Mouse (Mus musculus) natural killer cell, adult 2 months (primary cell): ENCODE data around the gene Ankub1.

Experiments
- DNase-seq, 2 experiments: peaks; one replicate each; pipeline ENCODE4 v3.0.0; 2022; ENCODE audit warnings: low spot score in 2 of 2

The Ankub1 gene

GRCm38 (mm10) chr3:57692719-57693118 lies at the start of gene Ankub1:
Gene Ankub1, minus strand, starts transcription at chr3:57692799.
- DNase-seq, result no peak

- DNase-seq, result no peak
These were observed 47.2 kb upstream of the Ankub1 start for GRCm38 (mm10) chr3:57739830-57740229.

- DNase-seq, result no peak
These were observed 44.0 kb upstream of the Ankub1 start for GRCm38 (mm10) chr3:57736419-57737095.

GRCm38 (mm10) chr3:57735511-57736370 lies 43.1 kb upstream of the Ankub1 start, which contains the start of gene Rnf13:
Gene Rnf13, plus strand, starts transcription at chr3:57736062.
- peak; percentile 90 for DNase-seq

- DNase-seq, result no peak
These were observed 39.8 kb upstream of the Ankub1 start for GRCm38 (mm10) chr3:57732206-57732915.

- no peak for DNase-seq
These were observed 21.6 kb upstream of the Ankub1 start for GRCm38 (mm10) chr3:57714151-57714550.

GRCm38 (mm10) chr3:57696779-57697178 lies 4.2 kb upstream of the Ankub1 start:
- DNase-seq, result no peak

- no peak for DNase-seq
These were observed 3.6 kb upstream of the Ankub1 start for GRCm38 (mm10) chr3:57696249-57696648.

- DNase-seq, result no peak
These were observed 827 bp downstream of the Ankub1 start for GRCm38 (mm10) chr3:57691772-57692171.

- DNase-seq, result no peak
These were observed 14.8 kb downstream of the Ankub1 start for GRCm38 (mm10) chr3:57677786-57678185.

GRCm38 (mm10) chr3:57674075-57674474 lies 18.5 kb downstream of the Ankub1 start:
- no peak for DNase-seq

- peak in 1 of 2 experiments; percentile 45 for DNase-seq
These were observed 19.0 kb downstream of the Ankub1 start for GRCm38 (mm10) chr3:57673586-57673985.

GRCm38 (mm10) chr3:57667054-57667723 lies 25.4 kb downstream of the Ankub1 start:
- peak; percentile 29 to 57 for DNase-seq

GRCm38 (mm10) chr3:57665880-57666279 lies 26.7 kb downstream of the Ankub1 start:
- no peak for DNase-seq

- DNase-seq, result no peak
These were observed 27.9 kb downstream of the Ankub1 start for GRCm38 (mm10) chr3:57664682-57665081.

- DNase-seq, result peak in 1 of 2 experiments; percentile 20
These were observed 28.9 kb downstream of the Ankub1 start for GRCm38 (mm10) chr3:57663731-57664130.

- DNase-seq, result no peak
These were observed 34.0 kb downstream of the Ankub1 start for GRCm38 (mm10) chr3:57658608-57659007.

GRCm38 (mm10) chr3:57653646-57654045 lies 39.0 kb downstream of the Ankub1 start:
- DNase-seq, result no peak

- no peak for DNase-seq
These were observed 40.1 kb downstream of the Ankub1 start for GRCm38 (mm10) chr3:57652485-57652884.

GRCm38 (mm10) chr3:57651865-57652259 lies 40.7 kb downstream of the Ankub1 start:
- no peak for DNase-seq

GRCm38 (mm10) chr3:57651231-57651864 lies 41.3 kb downstream of the Ankub1 start, which contains the start of gene Commd2:
Gene Commd2, minus strand, starts transcription at chr3:57651715.
- DNase-seq, result peak; percentile 74 to 86
